ENCODE assay signal across 8 mouse cellular contexts in the genomic region with DNA sequence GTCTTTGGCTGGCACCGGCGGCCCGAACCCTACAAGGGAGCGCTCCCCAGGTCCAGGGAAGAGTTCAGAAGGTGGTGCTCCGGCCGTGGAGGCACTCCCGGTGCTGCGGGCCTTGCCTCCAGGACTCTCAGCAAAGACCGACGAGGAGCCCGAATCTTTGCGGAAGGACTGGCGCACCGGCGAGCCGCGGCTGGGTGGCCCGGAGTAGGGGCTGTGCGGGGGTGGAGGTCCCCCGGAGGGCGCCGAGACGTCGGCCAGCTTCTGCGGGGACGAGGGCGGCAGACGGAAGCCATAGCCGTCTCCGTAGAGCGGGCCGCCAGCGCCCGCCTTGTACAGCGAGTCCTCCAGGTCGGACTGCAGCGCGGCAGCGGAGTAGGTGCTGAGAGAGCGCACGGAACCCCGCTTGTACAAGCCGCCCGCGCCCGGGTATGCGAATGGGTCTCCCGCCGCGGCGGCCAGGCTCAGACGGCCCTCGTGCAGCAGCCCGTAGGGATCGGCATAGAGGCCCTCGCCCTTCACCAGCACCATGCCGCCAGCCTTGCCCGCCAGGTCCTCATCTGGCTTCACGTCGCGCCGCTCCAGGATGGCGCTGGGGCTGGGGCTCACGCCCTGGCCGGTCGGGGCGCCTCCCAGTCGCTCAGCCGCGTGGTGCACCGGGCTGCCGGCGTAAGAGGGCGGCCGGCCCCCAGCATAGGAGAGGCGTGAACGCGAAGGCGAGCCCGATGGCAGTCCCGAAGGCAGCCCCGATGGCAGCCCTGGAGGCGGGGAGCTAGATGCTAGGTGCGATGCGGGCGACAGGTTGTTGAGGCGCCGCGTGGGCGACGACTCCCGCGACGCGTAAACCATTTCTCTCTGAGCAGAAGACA. TPM values are rescaled to one million over a fixed set of nuclear protein-coding genes. Genes with fewer than 3 reads are reported as not detected.
DNase-seq lines count a peak whose midpoint lies in the region; ATAC-seq lines count a peak whose summit lies in the region.

No protein-coding gene starts in this region.

- H3K4me3 ChIP-seq in hindbrain, embryonic 12.5 days: peak overlapping the region; percentile 22
- peak overlapping the region; percentile 16 for H3K4me3 ChIP-seq in midbrain, embryonic 11.5 days (ENCODE audit: low read depth, low read length)

- peaks cover 3% of the 10 kb centered on the region for H3K36me3 ChIP-seq in hindbrain, embryonic 12.5 days
- H3K36me3 ChIP-seq in midbrain, embryonic 11.5 days (ENCODE audit: control insufficient read depth, insufficient read depth, low read length): no peaks in the 10 kb centered on the region

- peaks cover 50% of the 10 kb centered on the region for H3K4me1 ChIP-seq in hindbrain, embryonic 12.5 days
- peaks cover 37% of the 10 kb centered on the region for H3K4me1 ChIP-seq in midbrain, embryonic 11.5 days (ENCODE audit: control insufficient read depth, insufficient read depth, low read length)

- H3K27me3 ChIP-seq in hindbrain, embryonic 12.5 days: peaks cover 81% of the 10 kb centered on the region
- H3K27me3 ChIP-seq in midbrain, embryonic 11.5 days (ENCODE audit: control insufficient read depth, insufficient read depth, low read length): peaks cover 63% of the 10 kb centered on the region

- 2% methylated on average over 94 of the region's 95 CpGs for WGBS in hindbrain, embryonic 12.5 days
- 3% methylated on average over 95 of the region's 95 CpGs for whole genome bisulfite sequencing in midbrain, embryonic 11.5 days

- no peak overlapping the region for H3K27ac ChIP-seq in hindbrain, embryonic 12.5 days
- no peak overlapping the region for H3K27ac ChIP-seq in midbrain, embryonic 11.5 days (ENCODE audit: low read depth, low read length)

- ATAC-seq in hindbrain, embryonic 12.5 days (ENCODE audit: low FRiP score): no peak
- ATAC-seq in midbrain, embryonic 11.5 days (ENCODE audit: low FRiP score): no peak

- peak overlapping the region; percentile 34 for H3K4me2 ChIP-seq in hindbrain, embryonic 12.5 days (replicated peaks)
- peak overlapping the region; percentile 31 for H3K4me2 ChIP-seq in midbrain, embryonic 11.5 days

- H3K9ac ChIP-seq in hindbrain, embryonic 12.5 days: peak overlapping the region; percentile 27; the same call in 1 of the 2 replicates
- H3K9ac ChIP-seq in midbrain, embryonic 11.5 days (ENCODE audit: low read length): 0 out of 2 replicates have a peak overlapping the region, but pooled peaks have one; percentile 6

- peak; percentile 65 for DNase-seq in embryo, embryonic 11 days
- DNase-seq in embryo, embryonic 9.5 days (ENCODE audit: extremely low spot score): no peak
- peak; percentile 18 to 40 for DNase-seq in spleen, postnatal 10 days (ENCODE audit: low spot score in 2 of 2)
- DNase-seq in spleen, postnatal 36 days (ENCODE audit: low spot score in 2 of 2): no peak
- peak; percentile 94 for DNase-seq in midbrain, embryonic 11.5 days (ENCODE audit: low spot score, missing footprints)
- DNase-seq in thymus, postnatal 25 days: peak; percentile 25
- no peak for DNase-seq in ovary, postnatal 36 days (ENCODE audit: low spot score)

- H3K9me3 ChIP-seq in hindbrain, embryonic 12.5 days (replicated peaks): no peaks in the 10 kb centered on the region
- no peaks in the 10 kb centered on the region for H3K9me3 ChIP-seq in midbrain, embryonic 11.5 days (ENCODE audit: control insufficient read depth, low read length)

RNA-seq across cellular contexts. Expression of gene 4933428G20Rik, which starts 34.5 kb away (rescaled TPM):
- 0.85 and 0.94 TPM in 2 replicates for polyA plus RNA-seq in hindbrain, embryonic 12.5 days (2016; fragmentation: Nextera tagmentation; extraction: Ambion mirVana)
- 0.11 TPM in 1 of 2 replicates, not detected in the other for polyA plus RNA-seq in midbrain, embryonic 11.5 days (2014; fragmentation: Nextera tagmentation; extraction: Ambion mirVana)

RNA-seq across cellular contexts. Expression of gene Srcin1, which starts 41.3 kb away (rescaled TPM):
- 6.3 and 6.7 TPM in 2 replicates for polyA plus RNA-seq in hindbrain, embryonic 12.5 days (2016; fragmentation: Nextera tagmentation; extraction: Ambion mirVana)
- 1.7 and 2.2 TPM in 2 replicates for polyA plus RNA-seq in midbrain, embryonic 11.5 days (2014; fragmentation: Nextera tagmentation; extraction: Ambion mirVana)

Comparison
In these comparisons a context has a peak if more than half of its experiments do, and no peak if none do; other contexts are left out.
1. DNase-seq: peak in embryo, embryonic 11 days (single experiment), spleen, postnatal 10 days (2 of 2), midbrain, embryonic 11.5 days (single experiment) and thymus, postnatal 25 days (single experiment); none in embryo, embryonic 9.5 days (single experiment), spleen, postnatal 36 days (0 of 2) and ovary, postnatal 36 days (single experiment).